Mouse (Mus musculus) limb, embryonic 11.5 days (tissue): Measurements from ENCODE around the gene Myl6. TPM values are rescaled to one million over a fixed set of nuclear protein-coding genes. Genes with fewer than 3 reads are reported as not detected.
"Not testable (repeated sequence)": the region's sequence is repeated elsewhere in the genome, so short reads cannot be mapped to it uniquely, and the experiment has no call there.

Source experiments
- ATAC-seq: fragments of 200-750 bp; cut with Nextera tagmentation; 2 replicates; pipeline ENCODE4 v1.8.0; 2017; ENCODE audit warnings: low read depth; ENCODE audit not compliant: insufficient number of reproducible peaks, low FRiP score, low TSS enrichment
- DNase-seq: peaks from one replicate; pipeline ENCODE4 v3.0.0-alpha.2; 2015; ENCODE audit warnings: low spot score
- H3K27ac ChIP-seq: fragments of 300-500 bp; sonication (generic); replicated peaks from 2 replicates; pipeline ENCODE4 v1.5.1; 2014; ENCODE audit warnings: low read depth, mild to moderate bottlenecking, low read length
- H3K27me3 ChIP-seq: fragments of 300-500 bp; sonication (generic); 2 replicates; pipeline ENCODE4 v1.6.1; 2014; ENCODE audit warnings: mild to moderate bottlenecking, low read length, mixed read lengths; ENCODE audit not compliant: control insufficient read depth, insufficient read depth
- H3K36me3 ChIP-seq: fragments of 300-500 bp; sonication (generic); 2 replicates; pipeline ENCODE4 v1.6.1; 2014; ENCODE audit warnings: mild to moderate bottlenecking, low read length, moderate library complexity, mixed read lengths; ENCODE audit not compliant: control insufficient read depth, insufficient read depth
- H3K4me1 ChIP-seq: fragments of 300-500 bp; sonication (generic); 2 replicates; pipeline ENCODE4 v1.6.1; 2014; ENCODE audit warnings: low read length, mixed read lengths; ENCODE audit not compliant: control insufficient read depth, insufficient read depth
- H3K4me2 ChIP-seq: fragments of 300-500 bp; sonication (generic); 2 replicates; pipeline ENCODE4 v1.6.1; 2014; ENCODE audit warnings: low read depth, mild to moderate bottlenecking, moderate library complexity; ENCODE audit not compliant: severe bottlenecking
- H3K4me3 ChIP-seq: fragments of 300-500 bp; sonication (generic); 2 replicates; pipeline ENCODE4 v1.5.1; 2014; ENCODE audit warnings: low read depth, low read length
- H3K9ac ChIP-seq: fragments of 300-500 bp; sonication (generic); 2 replicates; pipeline ENCODE4 v1.6.1; 2014; ENCODE audit warnings: mild to moderate bottlenecking, low read length
- H3K9me3 ChIP-seq: fragments of 300-500 bp; sonication (generic); 2 replicates; pipeline ENCODE4 v1.6.1; 2016; ENCODE audit warnings: low read length; ENCODE audit not compliant: control insufficient read depth
- WGBS: fragments of 180-500 bp; shearing (Covaris S2); extraction: QIAGEN DNeasy Blood & Tissue Kit; methylation state at CpG from one replicate; pipeline ENCODE4 v1.1.7; 2014; 5-methylcytosine and 5-hydroxymethylcytosine counted together
- polyA plus RNA-seq: library from polyadenylated mRNA; unstranded; fragments of >200 nt; fragmentation: Nextera tagmentation; extraction: Ambion mirVana; gene quantifications from 2 replicates; pipeline ENCODE4 v1.2.1, GENCODE M21; 2014

Myl6 gene
- polyA plus RNA-seq, 1 experiment from 2014 or later = 696 TPM

DNA sequence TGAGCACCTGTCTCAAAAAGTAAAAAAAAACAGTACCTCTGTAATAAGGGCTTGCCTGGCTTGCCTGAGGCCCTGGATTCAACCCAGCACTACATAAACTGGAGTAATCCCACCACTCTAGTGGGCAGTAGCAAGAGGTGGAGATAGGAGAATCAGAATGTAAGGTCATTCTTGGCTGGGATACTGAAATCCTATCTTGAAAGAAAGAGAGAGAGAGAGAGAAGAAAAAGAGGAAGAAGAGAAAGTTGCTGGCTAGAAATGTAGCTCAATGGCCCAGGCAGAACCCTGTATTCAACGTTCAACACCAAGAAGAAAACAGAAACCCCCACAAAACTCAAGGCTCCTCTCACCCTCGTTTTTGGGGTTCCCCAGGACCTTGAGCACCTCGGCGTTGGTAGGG lies 2.0 kb upstream of the Myl6 start:
- H3K4me1 ChIP-seq = peaks cover 11% of the 10 kb centered on the region
- no peak for ATAC-seq
- H3K27me3 ChIP-seq = no peaks in the 10 kb centered on the region
- H3K9me3 ChIP-seq = no peaks in the 10 kb centered on the region
- 80% methylated on average over 4 of the region's 4 CpGs for WGBS
- no peak for DNase-seq
- H3K27ac ChIP-seq = no peak overlapping the region
- H3K4me3 ChIP-seq = no peak overlapping the region
- no peak overlapping the region for H3K9ac ChIP-seq
- H3K4me2 ChIP-seq = no peak overlapping the region
- H3K36me3 ChIP-seq = peaks cover 10% of the 10 kb centered on the region; the same call in 1 of the 2 replicates

DNA sequence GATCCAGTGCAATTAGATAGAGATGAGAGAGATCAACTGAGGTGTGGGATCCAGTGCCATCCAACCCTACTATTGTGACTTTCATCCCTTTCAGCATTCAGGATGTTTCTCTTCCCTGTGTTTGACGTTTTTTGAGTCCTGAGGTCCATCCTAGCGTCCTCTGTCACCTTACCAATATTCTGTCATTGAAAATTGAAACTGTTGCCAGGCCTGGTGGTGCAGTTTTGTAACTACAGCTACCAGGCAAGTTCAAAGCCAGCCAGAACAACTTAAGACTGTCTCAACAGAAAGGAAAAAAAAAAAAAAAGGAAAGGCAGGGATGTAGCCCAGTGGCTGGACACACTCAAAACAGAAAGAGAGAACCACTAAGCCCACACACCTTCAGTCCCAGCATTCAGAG lies 1.3 kb upstream of the Myl6 start:
- Histone ChIP-seq H3K27me3 (no peaks in the 10 kb centered on the region), H3K36me3 (peaks cover 11% of the 10 kb centered on the region), H3K9me3 (no peaks in the 10 kb centered on the region), H3K9ac (no peak overlapping the region), H3K4me3 (peak overlapping the region; percentile 86; the same call in 1 of the 2 replicates), H3K4me1 (peaks cover 11% of the 10 kb centered on the region), H3K4me2 (peak overlapping the region; percentile 77; the same call in 1 of the 2 replicates), H3K27ac (no peak overlapping the region)
- ATAC-seq (no peak), DNase-seq (no peak)
- 71% methylated on average over 2 of the region's 2 CpGs for WGBS

DNA sequence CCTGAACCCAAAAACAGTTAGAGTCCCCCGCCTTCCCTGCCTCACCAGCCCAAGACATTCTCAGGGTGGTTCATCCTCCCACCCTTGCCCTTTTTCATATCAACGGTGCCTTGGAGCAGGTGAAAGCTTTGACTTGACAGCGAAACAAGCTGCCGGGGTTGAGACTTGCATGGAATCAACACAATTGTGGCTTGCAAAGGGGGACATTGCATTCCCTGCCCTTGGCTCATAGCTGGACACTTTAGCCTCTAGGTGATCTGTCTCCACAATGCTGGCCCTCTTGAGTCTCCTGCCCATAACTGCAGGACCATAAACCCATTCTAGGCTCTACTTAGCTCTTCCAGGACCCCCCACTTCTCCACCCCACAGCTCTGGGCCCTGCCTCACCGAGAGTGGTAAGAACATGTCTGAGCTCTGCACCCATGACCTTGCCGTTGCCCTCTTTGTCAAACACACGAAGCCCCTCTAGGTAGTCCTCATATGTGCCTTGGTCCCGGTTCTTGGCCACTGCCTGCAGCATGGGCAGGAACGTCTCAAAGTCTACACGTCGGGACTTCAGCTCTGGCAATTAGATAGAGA lies 811 bp upstream of the Myl6 start:
- 56% methylated on average over 11 of the region's 11 CpGs for WGBS
- no peaks in the 10 kb centered on the region for H3K27me3 ChIP-seq
- peak overlapping the region; percentile 71 for H3K9ac ChIP-seq
- peaks cover 11% of the 10 kb centered on the region for H3K4me1 ChIP-seq
- peaks cover 14% of the 10 kb centered on the region for H3K36me3 ChIP-seq
- DNase-seq = peak; percentile 42
- peak overlapping the region; percentile 77 for H3K4me2 ChIP-seq
- peak overlapping the region; percentile 86 for H3K4me3 ChIP-seq
- ATAC-seq = no peak
- H3K27ac ChIP-seq = no peak overlapping the region
- H3K9me3 ChIP-seq = no peaks in the 10 kb centered on the region

DNA sequence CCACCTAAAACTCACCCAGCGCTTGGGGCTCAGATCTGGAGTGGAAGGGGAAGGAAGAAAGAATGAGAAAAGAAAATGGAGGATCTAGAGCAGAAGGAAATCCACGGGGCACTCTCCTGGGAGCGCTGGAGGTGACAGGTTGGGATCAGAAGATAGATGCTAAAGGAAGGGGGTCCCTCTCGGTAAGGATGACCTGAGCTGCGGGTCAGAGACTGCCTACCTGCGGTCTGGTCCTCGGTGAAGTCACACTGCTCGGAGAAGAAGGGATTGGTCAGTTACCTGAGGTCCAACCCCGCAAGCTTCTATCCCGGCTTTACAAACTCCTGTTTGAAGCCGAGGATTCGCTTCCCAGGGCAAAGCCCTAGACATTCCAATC lies 638 bp downstream of the Myl6 start:
- no peak for DNase-seq
- H3K4me1 ChIP-seq = peaks cover 11% of the 10 kb centered on the region
- peak overlapping the region; percentile 79 for H3K9ac ChIP-seq
- peak overlapping the region; percentile 86 for H3K4me3 ChIP-seq
- peak overlapping the region; percentile 59 for H3K4me2 ChIP-seq
- peak overlapping the region; percentile 73 for H3K27ac ChIP-seq
- ATAC-seq = peak; percentile 14
- H3K27me3 ChIP-seq = no peaks in the 10 kb centered on the region
- under 1% methylated on average over 12 of the region's 12 CpGs for WGBS
- H3K9me3 ChIP-seq = no peaks in the 10 kb centered on the region
- peaks cover 19% of the 10 kb centered on the region for H3K36me3 ChIP-seq

DNA sequence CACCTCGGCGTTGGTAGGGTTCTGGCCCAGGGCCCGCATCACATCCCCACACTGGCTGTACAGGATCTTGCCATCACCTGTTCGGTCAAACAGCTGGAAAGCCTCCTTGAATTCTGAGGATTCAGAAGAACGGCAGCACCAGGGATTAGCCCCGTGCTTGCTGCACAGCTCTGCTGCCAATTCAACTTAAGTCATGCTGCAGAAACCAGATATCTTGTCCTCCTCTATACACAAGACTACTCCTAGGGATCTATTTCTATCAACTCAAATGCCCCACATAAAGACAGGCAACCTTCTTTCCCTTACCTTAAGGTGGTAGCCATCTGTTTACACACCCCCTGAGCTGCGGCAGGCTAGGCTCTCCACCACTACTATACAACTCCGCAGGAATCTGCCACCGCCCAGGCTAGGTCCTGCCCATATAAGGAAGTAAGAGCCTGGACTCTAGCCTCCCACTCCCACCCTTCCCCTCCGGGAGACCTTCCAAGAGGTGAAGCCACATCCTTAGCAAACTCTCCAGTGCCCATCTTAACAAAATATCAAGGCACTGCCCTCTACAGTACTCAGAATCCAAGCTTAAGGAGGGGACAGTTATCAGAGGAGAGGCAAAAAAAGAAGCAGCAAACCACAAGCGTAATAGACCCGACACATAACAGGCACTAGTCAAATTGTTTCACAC lies 1.2 kb downstream of the Myl6 start:
- peak overlapping the region; percentile 73 for H3K27ac ChIP-seq
- H3K4me2 ChIP-seq = peak overlapping the region; percentile 59
- no peaks in the 10 kb centered on the region for H3K9me3 ChIP-seq
- H3K36me3 ChIP-seq = peaks cover 23% of the 10 kb centered on the region
- peaks cover 11% of the 10 kb centered on the region for H3K4me1 ChIP-seq
- WGBS = 32% methylated on average over 12 of the region's 12 CpGs
- ATAC-seq (no peak), DNase-seq (peak; percentile 64)
- no peaks in the 10 kb centered on the region for H3K27me3 ChIP-seq
- H3K9ac ChIP-seq = peak overlapping the region; percentile 79
- peak overlapping the region; percentile 86 for H3K4me3 ChIP-seq

DNA sequence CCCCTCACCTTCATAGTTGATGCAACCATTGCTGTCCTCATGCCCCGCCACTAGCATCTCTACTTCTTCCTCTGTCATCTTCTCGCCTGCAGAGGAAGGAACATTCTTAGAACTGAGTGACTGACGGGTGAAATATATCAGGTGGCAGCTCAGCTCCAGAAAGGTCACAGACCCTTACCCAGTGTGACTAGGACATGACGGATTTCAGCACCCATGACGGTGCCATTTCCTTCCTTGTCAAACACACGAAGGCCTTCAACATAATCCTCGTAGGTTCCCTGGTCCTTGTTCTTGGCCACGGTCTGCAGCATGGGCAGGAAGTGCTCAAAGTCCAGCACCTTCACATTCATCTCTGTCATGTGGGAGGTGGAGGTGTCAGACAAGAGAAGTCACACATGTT lies 1.9 kb downstream of the Myl6 start:
- ATAC-seq, H3K9ac ChIP-seq, H3K9me3 ChIP-seq, DNase-seq, H3K27me3 ChIP-seq, H3K27ac ChIP-seq: not testable (repeated sequence)
- WGBS = 74% methylated on average over 7 of the region's 8 CpGs
- Histone ChIP-seq H3K4me3 (peak overlapping the region; percentile 86), H3K4me1 (peaks cover 11% of the 10 kb centered on the region), H3K4me2 (peak overlapping the region; percentile 59), H3K36me3 (peaks cover 30% of the 10 kb centered on the region)

DNA sequence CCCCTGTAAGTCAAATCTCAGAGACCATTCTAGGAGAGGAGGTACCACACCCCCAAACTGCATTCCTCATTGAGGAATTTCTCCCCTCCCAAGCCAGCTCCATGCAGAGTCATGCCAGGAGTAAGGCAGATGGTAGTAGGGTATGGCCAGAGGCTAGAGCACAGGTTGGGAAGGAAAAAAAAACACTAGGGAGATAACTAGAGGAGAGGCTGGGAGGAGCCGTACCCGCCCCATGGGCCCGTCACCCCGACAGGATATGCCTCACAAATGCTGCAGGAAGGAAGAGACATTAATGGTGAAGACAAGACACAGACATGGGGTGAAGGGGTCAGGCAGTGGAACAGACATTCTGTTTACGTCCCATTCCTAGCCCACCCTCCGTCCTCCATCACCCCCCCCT lies 2.5 kb downstream of the Myl6 start:
- 80% methylated on average over 6 of the region's 6 CpGs for WGBS
- ATAC-seq (no peak), DNase-seq (no peak)
- Histone ChIP-seq H3K4me2 (no peak overlapping the region), H3K9ac (no peak overlapping the region; the same call in 1 of the 2 replicates), H3K36me3 (peaks cover 32% of the 10 kb centered on the region), H3K27ac (no peak overlapping the region), H3K4me3 (0 out of 2 replicates have a peak overlapping the region, but pooled peaks have one; percentile 5), H3K27me3 (no peaks in the 10 kb centered on the region), H3K4me1 (peaks cover 11% of the 10 kb centered on the region), H3K9me3 (no peaks in the 10 kb centered on the region)

DNA sequence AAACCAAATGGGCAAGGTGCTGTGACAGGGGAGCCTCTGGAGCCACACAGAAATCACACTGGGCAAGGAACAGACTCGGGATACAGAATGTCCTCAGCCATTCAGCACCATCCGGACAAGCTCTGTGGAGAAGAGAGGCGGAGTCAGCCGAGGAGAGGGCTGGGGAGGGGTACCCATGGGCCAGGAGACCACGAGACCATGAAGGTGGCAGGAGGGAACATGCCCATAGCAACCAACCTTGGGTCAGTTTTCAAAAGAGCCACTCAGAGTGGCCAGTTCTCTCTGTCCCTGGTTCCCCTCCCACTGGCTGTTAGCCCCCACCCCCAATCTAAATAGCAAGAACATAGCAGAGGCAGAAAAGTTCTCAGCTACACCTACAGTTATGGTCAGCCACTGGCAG lies 3.0 kb downstream of the Myl6 start:
- Histone ChIP-seq H3K9ac (no peak overlapping the region; the same call in 1 of the 2 replicates), H3K27me3 (no peaks in the 10 kb centered on the region), H3K4me3 (no peak overlapping the region), H3K4me2 (no peak overlapping the region), H3K27ac (no peak overlapping the region), H3K4me1 (peaks cover 11% of the 10 kb centered on the region), H3K9me3 (no peaks in the 10 kb centered on the region), H3K36me3 (peaks cover 35% of the 10 kb centered on the region)
- no peak for DNase-seq
- no peak for ATAC-seq
- WGBS = 68% methylated on average over 5 of the region's 5 CpGs
